Mouse (Mus musculus) midbrain, embryonic 13.5 days (tissue): ENCODE results near the gene Aldh3b2. TPM values are rescaled to one million over a fixed set of nuclear protein-coding genes. Genes with fewer than 3 reads are reported as not detected.

ENCODE experiments used
- ATAC-seq: fragments of 200-750 bp; cut with Nextera tagmentation; 2 replicates; pipeline ENCODE4 v1.8.0; 2017; ENCODE audit warnings: mild to moderate bottlenecking, moderate TSS enrichment, moderate library complexity
- H3K27ac ChIP-seq: fragments of 300-500 bp; sonication (generic); 2 replicates; pipeline ENCODE4 v1.5.1; 2015; ENCODE audit warnings: inconsistent platforms, mild to moderate bottlenecking, moderate library complexity
- H3K27me3 ChIP-seq: fragments of 300-500 bp; sonication (generic); 2 replicates; pipeline ENCODE4 v1.6.1; 2015; ENCODE audit warnings: mild to moderate bottlenecking, inconsistent platforms
- H3K36me3 ChIP-seq: fragments of 300-500 bp; sonication (generic); 2 replicates; pipeline ENCODE4 v1.6.1; 2015; ENCODE audit warnings: mild to moderate bottlenecking, inconsistent platforms
- H3K4me1 ChIP-seq: fragments of 300-500 bp; sonication (generic); replicated peaks from 2 replicates; pipeline ENCODE4 v1.6.1; 2015; ENCODE audit warnings: inconsistent platforms
- H3K4me2 ChIP-seq: fragments of 300-500 bp; sonication (generic); replicated peaks from 2 replicates; pipeline ENCODE4 v1.6.1; 2015; ENCODE audit warnings: moderate library complexity, mild to moderate bottlenecking, inconsistent platforms
- H3K4me3 ChIP-seq: fragments of 300-500 bp; sonication (generic); replicated peaks from 2 replicates; pipeline ENCODE4 v1.5.1; 2015; ENCODE audit warnings: mild to moderate bottlenecking, inconsistent platforms
- H3K9ac ChIP-seq: fragments of 300-500 bp; sonication (generic); replicated peaks from 2 replicates; pipeline ENCODE4 v1.6.1; 2015; ENCODE audit warnings: mild to moderate bottlenecking, inconsistent platforms
- H3K9me3 ChIP-seq: fragments of 300-500 bp; sonication (generic); 2 replicates; pipeline ENCODE4 v1.6.1; 2016; ENCODE audit warnings: mild to moderate bottlenecking, inconsistent platforms
- WGBS: fragments of 180-500 bp; shearing (Covaris S2); methylation state at CpG from one replicate; pipeline ENCODE4 v1.1.7; 2015; 5-methylcytosine and 5-hydroxymethylcytosine counted together
- polyA plus RNA-seq: library from polyadenylated mRNA; unstranded; fragments of >200 nt; fragmentation: Nextera tagmentation; extraction: Ambion mirVana; gene quantifications from 2 replicates; pipeline ENCODE4 v1.2.1, GENCODE M21; 2015

Aldh3b2 gene
- polyA plus RNA-seq, 1 experiment from 2014 or later: 0.09 TPM

- Histone ChIP-seq H3K27ac (no peak overlapping the region), H3K36me3 (no peaks in the 10 kb centered on the region), H3K4me2 (no peak overlapping the region), H3K4me1 (peaks cover 6% of the 10 kb centered on the region), H3K27me3 (no peaks in the 10 kb centered on the region; the same call in none of the 2 replicates), H3K9me3 (no peaks in the 10 kb centered on the region), H3K9ac (no peak overlapping the region), H3K4me3 (no peak overlapping the region)
- no peak for ATAC-seq
- 77% methylated on average over 6 of the region's 6 CpGs for WGBS
Measured at GRCm38 (mm10) chr19:3994932-3995331, 22.8 kb downstream of the Aldh3b2 start.

- no peaks in the 10 kb centered on the region for H3K9me3 ChIP-seq
- no peak overlapping the region for H3K9ac ChIP-seq
- H3K27me3 ChIP-seq: no peaks in the 10 kb centered on the region; the same call in none of the 2 replicates
- ATAC-seq: no peak
- no peak overlapping the region for H3K4me3 ChIP-seq
- H3K4me2 ChIP-seq: no peak overlapping the region
- H3K4me1 ChIP-seq: peaks cover 6% of the 10 kb centered on the region
- no peak overlapping the region for H3K27ac ChIP-seq
- no peaks in the 10 kb centered on the region for H3K36me3 ChIP-seq
- WGBS: 91% methylated on average over 3 of the region's 3 CpGs
Measured at GRCm38 (mm10) chr19:3995505-3995904, 23.4 kb downstream of the Aldh3b2 start.

- Histone ChIP-seq H3K4me1 (peaks cover 10% of the 10 kb centered on the region), H3K9me3 (no peaks in the 10 kb centered on the region), H3K27me3 (no peaks in the 10 kb centered on the region; the same call in none of the 2 replicates), H3K4me2 (no peak overlapping the region), H3K9ac (peak overlapping the region; percentile 29; the same call in 1 of the 2 replicates), H3K4me3 (no peak overlapping the region), H3K36me3 (no peaks in the 10 kb centered on the region), H3K27ac (no peak overlapping the region)
- ATAC-seq: no peak
- WGBS: 76% methylated on average over 7 of the region's 7 CpGs
Measured at GRCm38 (mm10) chr19:3996106-3996505, 24.0 kb downstream of the Aldh3b2 start.

GRCm38 (mm10) chr19:3996747-3997146, 24.6 kb downstream of the Aldh3b2 start:
- Histone ChIP-seq H3K36me3 (no peaks in the 10 kb centered on the region), H3K27me3 (no peaks in the 10 kb centered on the region; the same call in none of the 2 replicates), H3K9me3 (no peaks in the 10 kb centered on the region), H3K4me2 (no peak overlapping the region), H3K9ac (no peak overlapping the region), H3K4me3 (no peak overlapping the region), H3K27ac (no peak overlapping the region), H3K4me1 (peaks cover 17% of the 10 kb centered on the region)
- ATAC-seq: no peak
- 83% methylated on average over 8 of the region's 8 CpGs for WGBS

GRCm38 (mm10) chr19:3997231-3997630, 25.1 kb downstream of the Aldh3b2 start:
- Histone ChIP-seq H3K4me2 (no peak overlapping the region), H3K27me3 (peaks cover 3% of the 10 kb centered on the region), H3K36me3 (no peaks in the 10 kb centered on the region), H3K27ac (no peak overlapping the region), H3K4me1 (peaks cover 19% of the 10 kb centered on the region), H3K9me3 (no peaks in the 10 kb centered on the region), H3K4me3 (no peak overlapping the region), H3K9ac (no peak overlapping the region)
- no peak for ATAC-seq
- 61% methylated on average over 8 of the region's 8 CpGs for WGBS

GRCm38 (mm10) chr19:3998335-3998734, 26.2 kb downstream of the Aldh3b2 start:
- H3K9ac ChIP-seq: no peak overlapping the region
- H3K36me3 ChIP-seq: no peaks in the 10 kb centered on the region
- H3K4me1 ChIP-seq: peaks cover 19% of the 10 kb centered on the region
- H3K4me2 ChIP-seq: no peak overlapping the region
- no peak overlapping the region for H3K4me3 ChIP-seq
- no peak overlapping the region for H3K27ac ChIP-seq
- no peaks in the 10 kb centered on the region for H3K9me3 ChIP-seq
- 78% methylated on average over 8 of the region's 8 CpGs for WGBS
- no peak for ATAC-seq
- H3K27me3 ChIP-seq: peaks cover 3% of the 10 kb centered on the region

GRCm38 (mm10) chr19:3999121-3999730, 27.1 kb downstream of the Aldh3b2 start:
- 87% methylated on average over 9 of the region's 9 CpGs for WGBS
- Histone ChIP-seq H3K4me1 (peaks cover 19% of the 10 kb centered on the region), H3K27me3 (peaks cover 3% of the 10 kb centered on the region), H3K4me3 (no peak overlapping the region), H3K36me3 (no peaks in the 10 kb centered on the region), H3K4me2 (peak overlapping the region; percentile 86), H3K9me3 (no peaks in the 10 kb centered on the region), H3K27ac (no peak overlapping the region), H3K9ac (0 out of 2 replicates have a peak overlapping the region, but pooled peaks have one; percentile 33)
- ATAC-seq: no peak

- no peaks in the 10 kb centered on the region for H3K9me3 ChIP-seq
- H3K4me2 ChIP-seq: peak within 1 kb of the TSS; percentile 86
- H3K4me1 ChIP-seq: peaks cover 19% of the 10 kb centered on the region
- peaks cover 8% of the 10 kb centered on the region; the same call in 1 of the 2 replicates for H3K36me3 ChIP-seq
- peaks cover 3% of the 10 kb centered on the region for H3K27me3 ChIP-seq
- WGBS: under 1% methylated on average over 64 of the region's 64 CpGs
- peak within 1 kb of the TSS; percentile 88 for H3K9ac ChIP-seq
- ATAC-seq: peak; percentile 92
- H3K27ac ChIP-seq: peak within 1 kb of the TSS; percentile 97
- H3K4me3 ChIP-seq: peak within 1 kb of the TSS; percentile 71
Measured at GRCm38 (mm10) chr19:4000119-4000900, 28.2 kb downstream of the Aldh3b2 start, which contains the start of the genes Nudt8 and Gm49405. TSS of gene Nudt8 (plus strand) at chr19:4000580. TSS of gene Gm49405 (plus strand) at chr19:4000626.

GRCm38 (mm10) chr19:4000949-4001525, 28.9 kb downstream of the Aldh3b2 start:
- Histone ChIP-seq H3K27me3 (peaks cover 3% of the 10 kb centered on the region), H3K4me2 (peak overlapping the region; percentile 86), H3K9me3 (no peaks in the 10 kb centered on the region), H3K4me3 (peak overlapping the region; percentile 71), H3K4me1 (peaks cover 19% of the 10 kb centered on the region), H3K9ac (peak overlapping the region; percentile 88), H3K36me3 (peaks cover 13% of the 10 kb centered on the region), H3K27ac (peak overlapping the region; percentile 97)
- ATAC-seq: peak; percentile 46
- WGBS: 20% methylated on average over 17 of the region's 17 CpGs

GRCm38 (mm10) chr19:4001752-4002151, 29.6 kb downstream of the Aldh3b2 start:
- WGBS: 93% methylated on average over 5 of the region's 5 CpGs
- ATAC-seq: no peak
- no peak overlapping the region for H3K4me3 ChIP-seq
- peak overlapping the region; percentile 88; the same call in 1 of the 2 replicates for H3K9ac ChIP-seq
- peaks cover 20% of the 10 kb centered on the region for H3K36me3 ChIP-seq
- H3K27ac ChIP-seq: 0 out of 2 replicates have a peak overlapping the region, but pooled peaks have one; percentile 97
- H3K9me3 ChIP-seq: no peaks in the 10 kb centered on the region
- peaks cover 3% of the 10 kb centered on the region for H3K27me3 ChIP-seq
- peaks cover 19% of the 10 kb centered on the region for H3K4me1 ChIP-seq
- H3K4me2 ChIP-seq: peak overlapping the region; percentile 86

- Histone ChIP-seq H3K4me2 (no peak within 1 kb of the TSS), H3K9ac (peak within 1 kb of the TSS; percentile 88; the same call in 1 of the 2 replicates), H3K4me1 (peaks cover 19% of the 10 kb centered on the region), H3K36me3 (peaks cover 34% of the 10 kb centered on the region), H3K4me3 (no peak within 1 kb of the TSS), H3K27me3 (peaks cover 3% of the 10 kb centered on the region; the same call in 1 of the 2 replicates), H3K27ac (no peak within 1 kb of the TSS), H3K9me3 (no peaks in the 10 kb centered on the region)
- no peak for ATAC-seq
- WGBS: 95% methylated on average over 1 of the region's 1 CpGs
Measured at GRCm38 (mm10) chr19:4003112-4003511, 31.0 kb downstream of the Aldh3b2 start, which contains the start of gene Doc2g. TSS of gene Doc2g (plus strand) at chr19:4003313.
